Mouse (Mus musculus) intestine, embryonic 14.5 days (tissue): ENCODE measurements around the gene Rcan3. TPM values are rescaled to one million over a fixed set of nuclear protein-coding genes. Genes with fewer than 3 reads are reported as not detected.

ENCODE experiments used
- ATAC-seq: fragments of 200-750 bp; cut with Nextera tagmentation; replicated peaks from 2 replicates; pipeline ENCODE4 v1.8.0; 2017; ENCODE audit warnings: low read depth, moderate number of reproducible peaks, moderate TSS enrichment, moderate library complexity; ENCODE audit not compliant: low FRiP score, low TSS enrichment
- DNase-seq: peaks from one replicate; pipeline ENCODE4 v3.0.0-alpha.2; 2018; ENCODE audit warnings: low spot score
- H3K27ac ChIP-seq: fragments of 300-500 bp; sonication (generic); 2 replicates; pipeline ENCODE4 v1.5.1; 2014; ENCODE audit warnings: low read depth, mild to moderate bottlenecking, control low read depth
- H3K27me3 ChIP-seq: fragments of 300-500 bp; sonication (generic); replicated peaks from 2 replicates; pipeline ENCODE4 v1.6.1; 2014; ENCODE audit warnings: low read length, control low read depth; ENCODE audit not compliant: control insufficient read depth, insufficient read depth
- H3K36me3 ChIP-seq: fragments of 300-500 bp; sonication (generic); 2 replicates; pipeline ENCODE4 v1.6.1; 2014; ENCODE audit warnings: low read length, control low read depth; ENCODE audit not compliant: control insufficient read depth, insufficient read depth
- H3K4me1 ChIP-seq: fragments of 300-500 bp; sonication (generic); replicated peaks from 2 replicates; pipeline ENCODE4 v1.6.1; 2014; ENCODE audit warnings: low read length, control low read depth, mixed read lengths; ENCODE audit not compliant: control insufficient read depth, insufficient read depth
- H3K4me2 ChIP-seq: fragments of 300-500 bp; sonication (generic); 2 replicates; pipeline ENCODE4 v1.6.1; 2014; ENCODE audit warnings: low read length
- H3K4me3 ChIP-seq: fragments of 300-500 bp; sonication (generic); 2 replicates; pipeline ENCODE4 v1.5.1; 2014; ENCODE audit warnings: low read depth, low read length, control low read depth, mixed read lengths
- H3K9ac ChIP-seq: fragments of 300-500 bp; sonication (generic); 2 replicates; pipeline ENCODE4 v1.6.1; 2014; ENCODE audit warnings: mild to moderate bottlenecking, low read length
- H3K9me3 ChIP-seq: fragments of 300-500 bp; sonication (generic); 2 replicates; pipeline ENCODE4 v1.6.1; 2016; ENCODE audit warnings: low read length, control low read depth; ENCODE audit not compliant: control insufficient read depth
- WGBS: fragments of 180-500 bp; shearing (Covaris S2); extraction: QIAGEN DNeasy Blood & Tissue Kit; methylation state at CpG from one replicate; pipeline ENCODE4 v1.1.7; 2014; 5-methylcytosine and 5-hydroxymethylcytosine counted together
- polyA plus RNA-seq: library from polyadenylated mRNA; unstranded; fragments of >200 nt; fragmentation: Nextera tagmentation; extraction: Ambion mirVana; gene quantifications from 2 replicates; pipeline ENCODE4 v1.2.1, GENCODE M21; 2014

Rcan3 gene
- polyA plus RNA-seq, 1 experiment from 2014 or later = 16.1 TPM

DNA sequence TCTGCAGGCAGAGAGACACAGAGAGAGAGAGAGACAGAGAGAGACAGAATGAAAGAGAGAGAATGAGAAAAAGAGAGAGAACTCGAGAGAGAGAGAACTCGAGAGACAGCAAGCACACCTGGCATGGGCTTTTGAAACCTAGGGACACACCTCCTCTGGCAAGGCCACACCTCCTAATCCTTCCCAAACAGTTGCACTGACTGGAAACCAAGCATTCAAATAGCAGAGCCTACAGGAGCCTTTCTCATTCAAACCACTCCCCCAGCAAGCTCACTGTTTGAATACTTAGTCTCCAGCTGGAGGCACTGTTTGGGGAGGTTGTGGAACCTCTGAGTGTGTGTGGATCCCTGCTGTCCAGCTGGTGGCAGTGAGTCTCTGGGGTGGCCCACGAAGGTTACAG, 40.9 kb downstream of the Rcan3 start:
- no peak for ATAC-seq
- H3K27ac ChIP-seq = no peak overlapping the region
- no peaks in the 10 kb centered on the region for H3K36me3 ChIP-seq
- 87% methylated on average over 3 of the region's 3 CpGs for WGBS
- H3K27me3 ChIP-seq = peaks cover 12% of the 10 kb centered on the region
- 0 out of 2 replicates have a peak, but pooled peaks cover 3% of the 10 kb centered on the region for H3K4me1 ChIP-seq
- DNase-seq = no peak
- no peak overlapping the region for H3K4me3 ChIP-seq
- H3K4me2 ChIP-seq = no peak overlapping the region
- H3K9ac ChIP-seq = no peak overlapping the region
- no peaks in the 10 kb centered on the region for H3K9me3 ChIP-seq

- Histone ChIP-seq H3K27ac (no peak overlapping the region), H3K4me2 (no peak overlapping the region), H3K9ac (no peak overlapping the region), H3K27me3 (no peaks in the 10 kb centered on the region), H3K36me3 (no peaks in the 10 kb centered on the region), H3K4me3 (no peak overlapping the region), H3K4me1 (no peaks in the 10 kb centered on the region), H3K9me3 (no peaks in the 10 kb centered on the region)
- ATAC-seq = no peak
- DNase-seq = no peak
- 46% methylated on average over 6 of the region's 6 CpGs for WGBS
Measured at GRCm38 (mm10) chr4:135391014-135391413, 42.6 kb downstream of the Rcan3 start.

- no peak overlapping the region for H3K27ac ChIP-seq
- 0 out of 2 replicates have a peak, but pooled peaks have one; percentile 53 for ATAC-seq
- no peaks in the 10 kb centered on the region for H3K27me3 ChIP-seq
- H3K4me1 ChIP-seq = no peaks in the 10 kb centered on the region
- no peak overlapping the region for H3K9ac ChIP-seq
- no peaks in the 10 kb centered on the region for H3K9me3 ChIP-seq
- H3K4me3 ChIP-seq = no peak overlapping the region
- DNase-seq = no peak
- no peaks in the 10 kb centered on the region for H3K36me3 ChIP-seq
- H3K4me2 ChIP-seq = no peak overlapping the region
- whole genome bisulfite sequencing = 61% methylated on average over 10 of the region's 10 CpGs
Measured at GRCm38 (mm10) chr4:135385614-135386013, 48.0 kb downstream of the Rcan3 start.

DNA sequence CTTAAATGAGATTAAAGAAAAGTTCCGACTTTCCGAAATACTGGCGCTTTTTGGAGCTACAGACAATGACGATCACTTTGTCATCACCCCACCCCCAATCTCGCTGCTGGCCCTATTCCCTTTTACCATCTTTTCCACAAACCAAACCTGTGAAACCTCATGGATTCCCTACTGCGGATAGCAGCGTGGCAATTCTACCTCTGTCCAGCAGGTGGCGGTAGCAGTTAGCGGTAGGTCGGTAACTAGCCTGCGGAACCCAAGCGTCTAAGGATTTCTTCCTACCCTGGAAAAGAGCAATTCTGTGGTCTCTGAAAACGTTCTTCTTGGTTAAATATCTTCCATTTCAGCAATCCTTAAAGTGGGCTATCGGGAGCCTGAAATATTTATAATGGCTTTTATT, 51.3 kb downstream of the Rcan3 start:
- Histone ChIP-seq H3K9ac (no peak overlapping the region), H3K27me3 (no peaks in the 10 kb centered on the region), H3K4me2 (no peak overlapping the region), H3K9me3 (no peaks in the 10 kb centered on the region), H3K4me3 (no peak overlapping the region), H3K4me1 (no peaks in the 10 kb centered on the region), H3K36me3 (no peaks in the 10 kb centered on the region), H3K27ac (no peak overlapping the region)
- WGBS = 4% methylated on average over 14 of the region's 14 CpGs
- DNase-seq = peak; percentile 87
- ATAC-seq = no peak; the same call in 1 of the 2 replicates

GRCm38 (mm10) chr4:135381355-135381754, 52.3 kb downstream of the Rcan3 start:
- H3K9me3 ChIP-seq = no peaks in the 10 kb centered on the region
- H3K27ac ChIP-seq = no peak overlapping the region
- H3K4me3 ChIP-seq = no peak overlapping the region
- no peak overlapping the region for H3K4me2 ChIP-seq
- ATAC-seq (no peak), DNase-seq (no peak)
- H3K9ac ChIP-seq = no peak overlapping the region
- H3K4me1 ChIP-seq = no peaks in the 10 kb centered on the region
- H3K36me3 ChIP-seq = no peaks in the 10 kb centered on the region; the same call in 1 of the 2 replicates
- 50% methylated on average over 8 of the region's 8 CpGs for WGBS
- H3K27me3 ChIP-seq = no peaks in the 10 kb centered on the region

DNA sequence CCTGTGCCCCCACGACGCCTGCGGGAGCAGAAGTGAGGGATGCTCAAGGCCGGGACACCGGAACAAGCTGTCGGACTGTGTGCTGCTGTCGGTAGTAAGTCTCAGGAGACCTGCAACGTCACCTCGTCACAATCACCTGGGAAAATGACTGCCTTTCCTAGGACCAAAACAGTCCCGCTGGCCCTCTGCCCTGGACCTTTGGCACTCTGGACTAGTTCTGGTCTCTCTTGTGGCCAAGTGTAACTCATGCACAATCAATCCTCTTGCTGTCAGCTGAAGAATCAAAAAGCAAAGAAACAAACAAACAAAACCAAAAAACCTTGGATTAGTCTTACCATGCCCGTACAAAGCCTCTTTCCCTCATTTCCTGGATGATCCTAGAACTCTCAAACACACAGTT, 56.4 kb downstream of the Rcan3 start:
- no peak overlapping the region for H3K4me3 ChIP-seq
- no peaks in the 10 kb centered on the region; the same call in 1 of the 2 replicates for H3K36me3 ChIP-seq
- no peak for ATAC-seq
- H3K4me2 ChIP-seq = no peak overlapping the region
- 80% methylated on average over 11 of the region's 11 CpGs for WGBS
- H3K9me3 ChIP-seq = no peaks in the 10 kb centered on the region
- DNase-seq = no peak
- no peak overlapping the region for H3K9ac ChIP-seq
- no peaks in the 10 kb centered on the region for H3K4me1 ChIP-seq
- H3K27ac ChIP-seq = no peak overlapping the region
- H3K27me3 ChIP-seq = no peaks in the 10 kb centered on the region

DNA sequence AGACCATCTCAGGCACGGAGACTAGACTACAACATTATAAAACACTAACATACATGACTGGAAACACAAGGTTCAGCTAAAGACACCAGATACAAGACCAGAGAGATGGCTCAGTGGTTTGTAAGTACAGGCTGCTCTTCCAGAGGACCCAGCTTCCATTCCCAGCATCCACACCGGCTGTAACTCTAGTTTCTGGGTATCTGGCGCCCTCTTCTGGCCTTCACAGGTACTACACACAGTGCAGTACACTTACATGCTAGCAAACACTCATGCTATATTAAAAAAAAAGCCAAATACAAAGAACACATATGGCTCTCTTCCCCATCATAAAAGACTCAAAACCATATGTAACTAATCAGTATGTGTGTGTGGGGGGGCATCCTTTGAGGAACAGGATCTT, 58.2 kb downstream of the Rcan3 start:
- whole genome bisulfite sequencing = 62% methylated on average over 3 of the region's 3 CpGs
- Histone ChIP-seq H3K4me3 (no peak overlapping the region), H3K27ac (no peak overlapping the region), H3K9ac (no peak overlapping the region), H3K4me1 (no peaks in the 10 kb centered on the region), H3K4me2 (no peak overlapping the region), H3K9me3 (no peaks in the 10 kb centered on the region), H3K36me3 (no peaks in the 10 kb centered on the region; the same call in 1 of the 2 replicates), H3K27me3 (no peaks in the 10 kb centered on the region)
- no peak for DNase-seq
- no peak for ATAC-seq

- no peaks in the 10 kb centered on the region for H3K9me3 ChIP-seq
- ATAC-seq = no peak
- WGBS = 73% methylated on average over 5 of the region's 5 CpGs
Measured at GRCm38 (mm10) chr4:135373299-135373698, 60.4 kb downstream of the Rcan3 start.

GRCm38 (mm10) chr4:135370372-135370771, 63.3 kb downstream of the Rcan3 start:
- 75% methylated on average over 11 of the region's 11 CpGs for WGBS
- H3K9ac ChIP-seq = no peak overlapping the region

More at GRCm38 (mm10) chr4:135373299-135373698, 60.4 kb downstream of the Rcan3 start:
- H3K4me2 ChIP-seq = no peak overlapping the region
- no peak overlapping the region for H3K27ac ChIP-seq
- no peak overlapping the region for H3K9ac ChIP-seq
- no peak overlapping the region for H3K4me3 ChIP-seq
- no peaks in the 10 kb centered on the region; the same call in 1 of the 2 replicates for H3K36me3 ChIP-seq
- H3K4me1 ChIP-seq = no peaks in the 10 kb centered on the region
- no peak for DNase-seq
- H3K27me3 ChIP-seq = no peaks in the 10 kb centered on the region

More at GRCm38 (mm10) chr4:135370372-135370771, 63.3 kb downstream of the Rcan3 start:
- Histone ChIP-seq H3K4me2 (no peak overlapping the region), H3K4me3 (no peak overlapping the region), H3K36me3 (no peaks in the 10 kb centered on the region), H3K27ac (no peak overlapping the region), H3K9me3 (no peaks in the 10 kb centered on the region), H3K4me1 (no peaks in the 10 kb centered on the region), H3K27me3 (no peaks in the 10 kb centered on the region)
- no peak for DNase-seq
- no peak for ATAC-seq
